Mouse (Mus musculus): ENCODE data around the gene Ankrd16. TPM values are rescaled to one million over a fixed set of nuclear protein-coding genes. Genes with fewer than 3 reads are reported as not detected.
A peak's percentile ranks its signal among the peaks of the same experiment; 100 is the strongest.

The Ankrd16 gene
- 43.0 and 47.9 TPM in 2 replicates for polyA plus RNA-seq (2012; ENCODE audit: insufficient read depth, insufficient read length, missing spikeins)

GRCm38 (mm10) chr2:11777091-11778068, at the start of gene Ankrd16, which contains the start of gene Fbh1:
TSS of gene Ankrd16 (plus strand) at chr2:11777876.
TSS of gene Fbh1 (minus strand) at chr2:11777582.
- H3K27ac ChIP-seq (ENCODE audit: insufficient read depth, low read depth, low read length), result peak within 1 kb of the TSS; percentile 77
- peaks cover 19% of the 10 kb centered on the region for H3K4me1 ChIP-seq (ENCODE audit: control insufficient read depth, insufficient read depth, low read length)
- TF ChIP-seq POLR2A (IDR thresholded peaks at IDR 0.05; ENCODE audit: borderline replicate concordance, low read depth, low read length) (no peak), CTCF (IDR thresholded peaks at IDR 0.05; ENCODE audit: low read depth, low read length) (no peak)
- peak within 1 kb of the TSS; percentile 81 for H3K4me3 ChIP-seq (ENCODE audit: insufficient read depth, low read length)

- H3K4me3 ChIP-seq (ENCODE audit: insufficient read depth, low read length), result no peak overlapping the region
- H3K27ac ChIP-seq (ENCODE audit: insufficient read depth, low read depth, low read length), result no peak overlapping the region
- H3K4me1 ChIP-seq (ENCODE audit: control insufficient read depth, insufficient read depth, low read length), result no peaks in the 10 kb centered on the region
- TF ChIP-seq POLR2A (IDR thresholded peaks at IDR 0.05; ENCODE audit: borderline replicate concordance, low read depth, low read length) (no peak), CTCF (IDR thresholded peaks at IDR 0.05; ENCODE audit: low read depth, low read length) (no peak)
Observed at GRCm38 (mm10) chr2:11729091-11729490, 48.6 kb upstream of the Ankrd16 start.

GRCm38 (mm10) chr2:11732978-11733377, 44.7 kb upstream of the Ankrd16 start:
- H3K4me1 ChIP-seq (ENCODE audit: control insufficient read depth, insufficient read depth, low read length), result no peaks in the 10 kb centered on the region
- no peak overlapping the region for H3K27ac ChIP-seq (ENCODE audit: insufficient read depth, low read depth, low read length)
- H3K4me3 ChIP-seq (ENCODE audit: insufficient read depth, low read length), result no peak overlapping the region
- no peak for TF ChIP-seq POLR2A (IDR thresholded peaks at IDR 0.05; ENCODE audit: borderline replicate concordance, low read depth, low read length)
- no peak for TF ChIP-seq CTCF (IDR thresholded peaks at IDR 0.05; ENCODE audit: low read depth, low read length)

- Histone ChIP-seq H3K27ac (ENCODE audit: insufficient read depth, low read depth, low read length) (no peak overlapping the region), H3K4me3 (ENCODE audit: insufficient read depth, low read length) (no peak overlapping the region), H3K4me1 (ENCODE audit: control insufficient read depth, insufficient read depth, low read length) (peaks cover 17% of the 10 kb centered on the region)
- TF ChIP-seq POLR2A (IDR thresholded peaks at IDR 0.05; ENCODE audit: borderline replicate concordance, low read depth, low read length), result no peak
- no peak for TF ChIP-seq CTCF (IDR thresholded peaks at IDR 0.05; ENCODE audit: low read depth, low read length)
Observed at GRCm38 (mm10) chr2:11735853-11736252, 41.8 kb upstream of the Ankrd16 start.

- no peak overlapping the region for H3K27ac ChIP-seq (ENCODE audit: insufficient read depth, low read depth, low read length)
- TF ChIP-seq CTCF (IDR thresholded peaks at IDR 0.05; ENCODE audit: low read depth, low read length) (no peak), POLR2A (IDR thresholded peaks at IDR 0.05; ENCODE audit: borderline replicate concordance, low read depth, low read length) (no peak)
- H3K4me3 ChIP-seq (ENCODE audit: insufficient read depth, low read length), result no peak overlapping the region
- peaks cover 17% of the 10 kb centered on the region for H3K4me1 ChIP-seq (ENCODE audit: control insufficient read depth, insufficient read depth, low read length)
Observed at GRCm38 (mm10) chr2:11738794-11739193, 38.9 kb upstream of the Ankrd16 start.

- TF ChIP-seq CTCF (IDR thresholded peaks at IDR 0.05; ENCODE audit: low read depth, low read length), result no peak
- TF ChIP-seq POLR2A (IDR thresholded peaks at IDR 0.05; ENCODE audit: borderline replicate concordance, low read depth, low read length), result no peak
- Histone ChIP-seq H3K4me3 (ENCODE audit: insufficient read depth, low read length) (no peak overlapping the region), H3K27ac (ENCODE audit: insufficient read depth, low read depth, low read length) (peak overlapping the region; percentile 77), H3K4me1 (ENCODE audit: control insufficient read depth, insufficient read depth, low read length) (peaks cover 17% of the 10 kb centered on the region)
Observed at GRCm38 (mm10) chr2:11739516-11740051, 38.1 kb upstream of the Ankrd16 start.

GRCm38 (mm10) chr2:11762541-11762940, 15.1 kb upstream of the Ankrd16 start:
- Histone ChIP-seq H3K4me3 (ENCODE audit: insufficient read depth, low read length) (no peak overlapping the region), H3K4me1 (ENCODE audit: control insufficient read depth, insufficient read depth, low read length) (peaks cover 18% of the 10 kb centered on the region), H3K27ac (ENCODE audit: insufficient read depth, low read depth, low read length) (no peak overlapping the region)
- TF ChIP-seq CTCF (IDR thresholded peaks at IDR 0.05; ENCODE audit: low read depth, low read length) (no peak), POLR2A (IDR thresholded peaks at IDR 0.05; ENCODE audit: borderline replicate concordance, low read depth, low read length) (no peak)

GRCm38 (mm10) chr2:11765694-11766093, 12.0 kb upstream of the Ankrd16 start:
- TF ChIP-seq POLR2A (IDR thresholded peaks at IDR 0.05; ENCODE audit: borderline replicate concordance, low read depth, low read length), result no peak
- TF ChIP-seq CTCF (IDR thresholded peaks at IDR 0.05; ENCODE audit: low read depth, low read length), result no peak
- H3K27ac ChIP-seq (ENCODE audit: insufficient read depth, low read depth, low read length), result no peak overlapping the region
- H3K4me1 ChIP-seq (ENCODE audit: control insufficient read depth, insufficient read depth, low read length), result peaks cover 20% of the 10 kb centered on the region
- H3K4me3 ChIP-seq (ENCODE audit: insufficient read depth, low read length), result no peak overlapping the region

GRCm38 (mm10) chr2:11766485-11767160, 11.1 kb upstream of the Ankrd16 start:
- TF ChIP-seq CTCF (IDR thresholded peaks at IDR 0.05; ENCODE audit: low read depth, low read length) (no peak), POLR2A (IDR thresholded peaks at IDR 0.05; ENCODE audit: borderline replicate concordance, low read depth, low read length) (no peak)
- no peak overlapping the region for H3K4me3 ChIP-seq (ENCODE audit: insufficient read depth, low read length)
- 0 out of 2 replicates have a peak overlapping the region, but pooled peaks have one; percentile 18 for H3K27ac ChIP-seq (ENCODE audit: insufficient read depth, low read depth, low read length)
- peaks cover 30% of the 10 kb centered on the region for H3K4me1 ChIP-seq (ENCODE audit: control insufficient read depth, insufficient read depth, low read length)

Data from bone marrow macrophage, adult 2 months (primary cell).